Comparison of ENCODE assay signal across 16 mouse cellular contexts in genomic region chr14:31697346-31697745, GRCm38 (mm10). TPM values are rescaled to one million over a fixed set of nuclear protein-coding genes. Genes with fewer than 3 reads are reported as not detected.
A peak's percentile ranks its signal among the peaks of the same experiment; 100 is the strongest.
DNase-seq lines count a peak whose midpoint lies in the region; ATAC-seq and TF ChIP-seq lines count a peak whose summit lies in the region.
"Had no signal": no experiment of that assay in that cellular context is flagged by ENCODE, and none has a peak within 500 bp of the region (broad histone marks: within the 10 kb centered on the region; RNA-seq: fewer than 3 reads in every experiment).

No protein-coding gene starts in this region.

- ATAC-seq in heart, embryonic 12.5 days (ENCODE audit: insufficient number of reproducible peaks, low FRiP score) = no peak
- ATAC-seq in hindbrain, embryonic 13.5 days (ENCODE audit: low FRiP score) = no peak
- ATAC-seq: forebrain, embryonic 14.5 days; lung, postnatal 0 days; midbrain, embryonic 13.5 days had no signal

- peaks cover 12% of the 10 kb centered on the region; the same call in 1 of the 2 replicates for H3K36me3 ChIP-seq in thymus, adult 2 months (ENCODE audit: control insufficient read depth, insufficient read depth, low read length)
- peaks cover 21% of the 10 kb centered on the region for H3K36me3 ChIP-seq in heart, embryonic 12.5 days
- peaks cover 10% of the 10 kb centered on the region for H3K36me3 ChIP-seq in small intestine, adult 2 months (ENCODE audit: control insufficient read depth, insufficient read depth, low read length)
- H3K36me3 ChIP-seq in hindbrain, embryonic 13.5 days = peaks cover 44% of the 10 kb centered on the region
- H3K36me3 ChIP-seq in midbrain, embryonic 10.5 days = peaks cover 41% of the 10 kb centered on the region

- H3K4me3 ChIP-seq in thymus, adult 2 months (ENCODE audit: control insufficient read depth, insufficient read depth, low read length) = no peak overlapping the region
- no peak overlapping the region for H3K4me3 ChIP-seq in heart, embryonic 12.5 days
- H3K4me3 ChIP-seq in small intestine, adult 2 months (ENCODE audit: low read depth, low read length) = no peak overlapping the region
- no peak overlapping the region for H3K4me3 ChIP-seq in hindbrain, embryonic 13.5 days
- no peak overlapping the region for H3K4me3 ChIP-seq in midbrain, embryonic 10.5 days
- H3K4me3 ChIP-seq in lung, adult 2 months (replicated peaks; ENCODE audit: extremely low read depth, low read depth, low read length) = no peak overlapping the region
- H3K4me3 ChIP-seq: kidney, embryonic 15.5 days; midbrain, embryonic 13.5 days; neural tube, embryonic 13.5 days had no signal

- DNase-seq in thymus, adult 2 months = no peak
- DNase-seq in thymus, postnatal 25 days = no peak
- DNase-seq in cerebellum, adult 8-10 months = peak; percentile 35
- no peak for DNase-seq in midbrain, embryonic 10.5 days (ENCODE audit: low spot score)
- no peak for DNase-seq in lung, adult 2 months
- DNase-seq: gastrocnemius, postnatal 14 days; liver; right cerebral cortex, postnatal 14 days had no signal

- 43% methylated on average over 3 of the region's 3 CpGs for WGBS in thymus, adult 2 months
- 47% methylated on average over 3 of the region's 3 CpGs for WGBS in heart, embryonic 12.5 days
- WGBS in small intestine, adult 2 months = 84% methylated on average over 3 of the region's 3 CpGs
- 95% methylated on average over 3 of the region's 3 CpGs for WGBS in hindbrain, embryonic 13.5 days
- 97% methylated on average over 3 of the region's 3 CpGs for WGBS in midbrain, embryonic 10.5 days
- 82% methylated on average over 3 of the region's 3 CpGs for WGBS in lung, adult 2 months

- peaks cover 15% of the 10 kb centered on the region for H3K4me1 ChIP-seq in thymus, adult 2 months (replicated peaks; ENCODE audit: control insufficient read depth, insufficient read depth, low read length)
- H3K4me1 ChIP-seq in heart, embryonic 12.5 days (replicated peaks) = peaks cover 12% of the 10 kb centered on the region
- no peaks in the 10 kb centered on the region for H3K4me1 ChIP-seq in small intestine, adult 2 months (ENCODE audit: control insufficient read depth, insufficient read depth, insufficient read length, low read length)
- H3K4me1 ChIP-seq in hindbrain, embryonic 13.5 days (replicated peaks) = no peaks in the 10 kb centered on the region
- no peaks in the 10 kb centered on the region for H3K4me1 ChIP-seq in midbrain, embryonic 10.5 days
- H3K4me1 ChIP-seq in lung, adult 2 months (ENCODE audit: control insufficient read depth, insufficient read depth, low read length) = no peaks in the 10 kb centered on the region
- H3K4me1 ChIP-seq: kidney, embryonic 15.5 days; midbrain, embryonic 13.5 days; neural tube, embryonic 13.5 days had no signal

- no peak for TF ChIP-seq CTCF in thymus, adult 2 months (IDR thresholded peaks at IDR 0.05; ENCODE audit: borderline replicate concordance, control insufficient read depth, extremely low read depth, insufficient read depth, low read length, poor library complexity)
- TF ChIP-seq CTCF in small intestine, adult 2 months (IDR thresholded peaks at IDR 0.05; ENCODE audit: extremely low read depth, insufficient read length, insufficient replicate concordance, low read depth, low read length) = no peak
- TF ChIP-seq CTCF in lung, adult 2 months (IDR thresholded peaks at IDR 0.05; ENCODE audit: insufficient read depth, low read length) = no peak

- no peak overlapping the region for H3K9ac ChIP-seq in heart, embryonic 12.5 days
- no peak overlapping the region for H3K9ac ChIP-seq in hindbrain, embryonic 13.5 days
- H3K9ac ChIP-seq: kidney, embryonic 15.5 days; midbrain, embryonic 13.5 days; neural tube, embryonic 13.5 days had no signal

- no peak overlapping the region for H3K4me2 ChIP-seq in heart, embryonic 12.5 days
- H3K4me2 ChIP-seq in hindbrain, embryonic 13.5 days = no peak overlapping the region
- H3K4me2 ChIP-seq: kidney, embryonic 15.5 days; midbrain, embryonic 13.5 days; neural tube, embryonic 13.5 days had no signal

- H3K9me3 ChIP-seq in heart, embryonic 12.5 days (replicated peaks) = no peaks in the 10 kb centered on the region
- no peaks in the 10 kb centered on the region for H3K9me3 ChIP-seq in hindbrain, embryonic 13.5 days
- H3K9me3 ChIP-seq in midbrain, embryonic 10.5 days (replicated peaks) = no peaks in the 10 kb centered on the region
- H3K9me3 ChIP-seq: kidney, embryonic 15.5 days; midbrain, embryonic 13.5 days; neural tube, embryonic 13.5 days had no signal

- H3K27me3 ChIP-seq in thymus, adult 2 months (ENCODE audit: control insufficient read depth, insufficient read depth, low read length) = no peaks in the 10 kb centered on the region
- H3K27me3 ChIP-seq in heart, embryonic 12.5 days (replicated peaks) = no peaks in the 10 kb centered on the region
- H3K27me3 ChIP-seq in small intestine, adult 2 months (ENCODE audit: control insufficient read depth, insufficient read depth, low read length) = no peaks in the 10 kb centered on the region
- no peaks in the 10 kb centered on the region for H3K27me3 ChIP-seq in hindbrain, embryonic 13.5 days
- H3K27me3 ChIP-seq in midbrain, embryonic 10.5 days (ENCODE audit: low read depth, poor library complexity, severe bottlenecking) = no peaks in the 10 kb centered on the region
- H3K27me3 ChIP-seq: kidney, embryonic 15.5 days; midbrain, embryonic 13.5 days; neural tube, embryonic 13.5 days had no signal

- TF ChIP-seq POLR2A in thymus, adult 2 months (IDR thresholded peaks at IDR 0.05; ENCODE audit: control insufficient read depth, extremely low read depth, insufficient read depth, low read length, poor library complexity) = no peak
- no peak for TF ChIP-seq POLR2A in small intestine, adult 2 months (IDR thresholded peaks at IDR 0.05; ENCODE audit: low read depth, low read length)
- no peak for TF ChIP-seq POLR2A in lung, adult 2 months (IDR thresholded peaks at IDR 0.05; ENCODE audit: borderline replicate concordance, extremely low read depth, low read depth, low read length)

- H3K27ac ChIP-seq in thymus, adult 2 months (ENCODE audit: control insufficient read depth, insufficient read depth, low read length) = peak overlapping the region; percentile 65
- peak overlapping the region; percentile 72 for H3K27ac ChIP-seq in heart, embryonic 12.5 days (ENCODE audit: poor library complexity, severe bottlenecking)
- 0 out of 2 replicates have a peak overlapping the region, but pooled peaks have one; percentile 24 for H3K27ac ChIP-seq in small intestine, adult 2 months (ENCODE audit: insufficient read depth, low read depth, low read length)
- no peak overlapping the region for H3K27ac ChIP-seq in hindbrain, embryonic 13.5 days
- H3K27ac ChIP-seq in midbrain, embryonic 10.5 days (replicated peaks) = no peak overlapping the region
- H3K27ac ChIP-seq: kidney, embryonic 15.5 days; midbrain, embryonic 13.5 days; neural tube, embryonic 13.5 days had no signal

RNA-seq across cellular contexts. Expression of gene Hacl1, which starts 56.3 kb away (rescaled TPM):
- polyA plus RNA-seq in thymus, adult 2 months (2012; rRNA removed) = 12.1 and 15.3 TPM in 2 replicates
- 7.9 and 13.2 TPM in 2 replicates for polyA plus RNA-seq in heart, embryonic 12.5 days (2016; fragmentation: Nextera tagmentation; extraction: Ambion mirVana)
- 1.7 and 4.3 TPM in 2 replicates for polyA plus RNA-seq in small intestine, adult 2 months (2012; rRNA removed)
- 9.8 and 10.4 TPM in 2 replicates for polyA plus RNA-seq in hindbrain, embryonic 13.5 days (2015; fragmentation: Nextera tagmentation; extraction: Ambion mirVana)
- 7.2 and 9.5 TPM in 2 replicates for polyA plus RNA-seq in midbrain, embryonic 10.5 days (2016; fragmentation: Nextera tagmentation; extraction: Ambion mirVana)
- polyA plus RNA-seq in lung, adult 2 months (2012; rRNA removed) = 7.8 and 10.7 TPM in 2 replicates

RNA-seq across cellular contexts. Expression of gene Btd, which starts 56.5 kb away (rescaled TPM):
- 34.0 and 42.9 TPM in 2 replicates for polyA plus RNA-seq in thymus, adult 2 months (2012; rRNA removed)
- polyA plus RNA-seq in heart, embryonic 12.5 days (2016; fragmentation: Nextera tagmentation; extraction: Ambion mirVana) = 23.1 and 27.8 TPM in 2 replicates
- 10.8 and 26.5 TPM in 2 replicates for polyA plus RNA-seq in small intestine, adult 2 months (2012; rRNA removed)
- 17.3 and 18.7 TPM in 2 replicates for polyA plus RNA-seq in hindbrain, embryonic 13.5 days (2015; fragmentation: Nextera tagmentation; extraction: Ambion mirVana)
- polyA plus RNA-seq in midbrain, embryonic 10.5 days (2016; fragmentation: Nextera tagmentation; extraction: Ambion mirVana) = 15.5 and 16.4 TPM in 2 replicates
- polyA plus RNA-seq in lung, adult 2 months (2012; rRNA removed) = 27.5 and 52.3 TPM in 2 replicates

RNA-seq across cellular contexts. Expression of gene Gm49387, which starts 56.7 kb away (rescaled TPM):
- polyA plus RNA-seq in thymus, adult 2 months (2012; rRNA removed) = not detected in 2 replicates
- polyA plus RNA-seq in heart, embryonic 12.5 days (2016; fragmentation: Nextera tagmentation; extraction: Ambion mirVana) = 0.10 and 3.7 TPM in 2 replicates
- not detected in 2 replicates for polyA plus RNA-seq in small intestine, adult 2 months (2012; rRNA removed)
- polyA plus RNA-seq in hindbrain, embryonic 13.5 days (2015; fragmentation: Nextera tagmentation; extraction: Ambion mirVana) = 0.61 and 1.7 TPM in 2 replicates
- polyA plus RNA-seq in midbrain, embryonic 10.5 days (2016; fragmentation: Nextera tagmentation; extraction: Ambion mirVana) = 0.12 and 1.4 TPM in 2 replicates
- polyA plus RNA-seq in lung, adult 2 months (2012; rRNA removed) = not detected in 2 replicates
- polyA plus RNA-seq: forebrain, embryonic 14.5 days; midbrain, embryonic 13.5 days had no signal

Comparison
In these comparisons a context has a peak if more than half of its experiments do, and no peak if none do; other contexts are left out.
1. H3K27ac ChIP-seq: peak in thymus, adult 2 months (single experiment), heart, embryonic 12.5 days (single experiment) and small intestine, adult 2 months (single experiment); none in hindbrain, embryonic 13.5 days (single experiment) and midbrain, embryonic 10.5 days (single experiment).